Mouse (Mus musculus): ENCODE results near the gene Siah3. TPM values are rescaled to one million over a fixed set of nuclear protein-coding genes. Genes with fewer than 3 reads are reported as not detected.

Siah3 gene
- polyA plus RNA-seq, 1 experiment = not detected

GRCm38 (mm10) chr14:75540216-75540995, 84.6 kb downstream of the Siah3 start:
- no peak for TF ChIP-seq GATA1 (IDR thresholded peaks at IDR 0.05; ENCODE audit: low read length)

- TF ChIP-seq GATA1 (IDR thresholded peaks at IDR 0.05; ENCODE audit: low read length) = no peak
These were observed 85.2 kb downstream of the Siah3 start for GRCm38 (mm10) chr14:75540996-75541350.

- TF ChIP-seq GATA1 (IDR thresholded peaks at IDR 0.05; ENCODE audit: low read length) = no peak
These were observed 85.9 kb downstream of the Siah3 start for GRCm38 (mm10) chr14:75541731-75542130.

- TF ChIP-seq GATA1 (IDR thresholded peaks at IDR 0.05; ENCODE audit: low read length) = no peak
These were observed 106.0 kb downstream of the Siah3 start for GRCm38 (mm10) chr14:75561577-75562331.

GRCm38 (mm10) chr14:75565534-75566140, 109.9 kb downstream of the Siah3 start:
- no peak for TF ChIP-seq GATA1 (IDR thresholded peaks at IDR 0.05; ENCODE audit: low read length)

- TF ChIP-seq GATA1 (IDR thresholded peaks at IDR 0.05; ENCODE audit: low read length) = no peak
These were observed 110.5 kb downstream of the Siah3 start for GRCm38 (mm10) chr14:75566303-75566702.

GRCm38 (mm10) chr14:75579010-75579409, 123.2 kb downstream of the Siah3 start:
- no peak for TF ChIP-seq GATA1 (IDR thresholded peaks at IDR 0.05; ENCODE audit: low read length)

Other genes with a start within 250 kb of the Siah3 start
- gene Cpb2, start 213.7 kb upstream of the Siah3 start, polyA plus RNA-seq (2012) = not detected in 2 replicates
- 21.6 and 24.7 TPM in 2 replicates for gene Zc3h13, start 171.6 kb upstream of the Siah3 start, polyA plus RNA-seq (2012)
- gene Spert, start 137.1 kb downstream of the Siah3 start, polyA plus RNA-seq (2012) = not detected in 2 replicates
- not detected in 2 replicates for gene Erich6b, start 186.3 kb downstream of the Siah3 start, polyA plus RNA-seq (2012)